Mouse (Mus musculus) cerebellum, adult 8-10 months (tissue): ENCODE results near the gene Slc6a17.

Experiments used
- DNase-seq: peaks from one replicate; pipeline ENCODE4 v3.0.0; 2022

The Slc6a17 gene

GRCm38 (mm10) chr3:107459773-107460431, 57.9 kb downstream of the Slc6a17 start:
- DNase-seq = peak; percentile 49

GRCm38 (mm10) chr3:107459196-107459772, 58.5 kb downstream of the Slc6a17 start, which contains the start of gene Kcnc4:
Kcnc4 (minus strand) TSS chr3:107459552.
- DNase-seq = peak; percentile 58

DNA sequence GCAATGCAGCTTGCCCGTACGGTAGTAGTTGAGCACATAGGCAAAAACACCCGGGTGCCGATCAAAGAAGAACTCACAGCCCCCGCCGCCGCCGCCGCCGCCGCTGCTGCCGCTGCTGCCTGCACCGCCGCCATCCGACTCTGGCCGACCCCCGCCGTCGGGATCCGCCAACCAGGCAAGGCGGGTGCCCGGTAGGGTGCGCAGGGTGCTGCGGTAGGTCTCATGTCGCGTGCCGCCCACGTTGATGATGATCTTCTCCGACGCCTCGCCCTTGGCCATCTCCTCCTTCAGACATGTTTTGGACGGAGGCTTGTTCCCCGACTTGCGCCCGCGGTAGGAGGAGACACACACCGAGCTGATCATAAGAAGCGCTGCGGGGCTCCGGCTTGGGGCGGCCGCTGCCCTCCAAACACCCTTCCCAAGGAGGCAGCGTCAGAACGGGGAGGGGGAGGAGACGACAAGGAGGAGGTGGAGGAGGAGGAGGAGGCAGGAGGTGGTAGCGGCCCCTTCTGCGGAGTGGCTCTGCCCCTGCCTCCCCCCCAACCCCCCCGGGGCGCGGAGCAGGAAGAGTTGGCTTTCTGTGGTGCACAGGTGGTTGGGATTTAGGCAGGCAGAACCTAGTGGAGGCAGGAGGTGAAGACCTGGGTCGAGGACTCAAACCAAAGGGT, 59.2 kb downstream of the Slc6a17 start:
- peak; percentile 47 for DNase-seq

GRCm38 (mm10) chr3:107458104-107458503, 59.7 kb downstream of the Slc6a17 start:
- peak; percentile 44 for DNase-seq

GRCm38 (mm10) chr3:107454280-107454679, 63.5 kb downstream of the Slc6a17 start:
- DNase-seq = no peak

- no peak for DNase-seq
Observed at GRCm38 (mm10) chr3:107446822-107447221, 71.0 kb downstream of the Slc6a17 start.

DNA sequence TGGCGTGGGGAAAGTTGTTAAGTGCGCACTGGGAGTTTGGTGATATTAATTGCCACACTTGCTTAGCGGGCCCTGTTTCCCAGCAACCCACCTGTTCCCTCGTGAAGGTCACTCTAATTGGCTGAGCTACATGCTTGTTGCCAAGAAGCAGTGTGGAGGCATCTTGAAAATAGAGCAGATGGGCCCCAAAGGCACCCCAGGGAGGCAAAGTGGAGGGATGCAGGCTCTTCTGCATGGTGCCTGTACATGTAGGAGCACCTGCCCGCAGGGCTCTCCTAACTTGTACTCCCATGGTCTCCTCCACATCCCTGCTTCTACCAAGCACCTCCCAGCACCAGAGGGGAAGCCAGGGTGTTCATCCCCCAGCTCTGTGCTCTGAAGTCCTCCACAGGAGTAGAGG, 74.0 kb downstream of the Slc6a17 start:
- DNase-seq = no peak

GRCm38 (mm10) chr3:107442191-107442590, 75.6 kb downstream of the Slc6a17 start:
- DNase-seq = no peak

DNA sequence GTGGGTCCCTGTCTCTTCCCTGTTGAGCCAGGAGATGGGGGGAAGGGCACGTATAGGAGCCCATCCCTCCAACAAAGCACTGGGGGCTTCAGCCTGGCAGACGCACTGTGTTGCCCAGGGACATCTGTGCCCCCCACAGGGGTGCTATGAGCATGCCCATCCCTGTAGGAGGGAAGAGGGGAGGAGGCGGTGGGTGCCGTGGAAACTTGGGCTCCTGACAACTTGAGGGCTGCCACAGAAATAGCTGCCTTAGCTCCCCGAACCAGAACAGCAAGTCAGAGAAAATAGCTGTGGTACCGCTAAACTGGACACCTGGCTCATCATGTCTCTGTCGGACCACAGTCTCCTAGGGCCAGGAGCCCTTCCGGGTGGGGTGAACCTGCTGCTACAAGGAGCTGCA, 76.5 kb downstream of the Slc6a17 start:
- no peak for DNase-seq

DNA sequence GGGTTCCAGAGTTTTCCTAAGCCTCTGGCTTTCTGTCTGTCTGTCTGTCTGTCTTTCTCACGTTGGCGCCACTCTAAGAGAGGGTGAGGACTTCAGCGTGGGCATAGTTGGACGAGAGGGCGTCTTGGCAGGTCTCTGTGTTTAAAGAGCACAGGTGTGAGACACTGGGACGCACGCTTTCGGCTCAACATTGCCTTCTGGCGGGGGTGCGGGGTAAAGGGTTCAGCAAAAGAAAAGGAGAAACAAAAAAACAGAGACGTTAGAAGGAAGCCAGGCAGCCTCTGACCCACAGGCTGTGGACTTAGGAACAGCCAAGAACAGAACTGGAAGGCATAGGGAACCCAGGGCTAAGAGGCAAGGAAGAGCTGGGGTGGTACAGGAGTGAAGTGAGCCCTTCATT, 78.5 kb downstream of the Slc6a17 start:
- DNase-seq = no peak

GRCm38 (mm10) chr3:107437666-107438065, 80.2 kb downstream of the Slc6a17 start:
- DNase-seq = no peak

DNA sequence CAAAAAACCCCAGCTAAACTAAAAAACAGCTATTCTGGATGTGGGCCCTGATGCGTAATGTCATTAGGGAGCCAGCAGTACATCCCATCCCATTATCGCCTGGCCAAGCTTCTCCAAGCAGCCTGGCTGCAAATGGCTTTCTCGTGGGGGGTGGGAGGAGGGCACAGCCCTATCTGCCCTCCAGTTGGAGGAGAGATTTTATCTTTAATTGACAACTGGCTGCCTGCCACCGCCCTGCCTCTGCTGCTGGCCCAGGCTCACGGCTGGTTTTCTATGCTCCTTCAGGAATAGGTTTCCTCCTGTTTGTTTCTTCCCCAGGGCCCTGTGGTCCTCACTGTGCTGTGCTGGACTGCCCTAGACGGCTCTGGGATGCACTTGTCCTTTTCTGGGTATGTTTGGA, 81.4 kb downstream of the Slc6a17 start:
- no peak for DNase-seq

DNA sequence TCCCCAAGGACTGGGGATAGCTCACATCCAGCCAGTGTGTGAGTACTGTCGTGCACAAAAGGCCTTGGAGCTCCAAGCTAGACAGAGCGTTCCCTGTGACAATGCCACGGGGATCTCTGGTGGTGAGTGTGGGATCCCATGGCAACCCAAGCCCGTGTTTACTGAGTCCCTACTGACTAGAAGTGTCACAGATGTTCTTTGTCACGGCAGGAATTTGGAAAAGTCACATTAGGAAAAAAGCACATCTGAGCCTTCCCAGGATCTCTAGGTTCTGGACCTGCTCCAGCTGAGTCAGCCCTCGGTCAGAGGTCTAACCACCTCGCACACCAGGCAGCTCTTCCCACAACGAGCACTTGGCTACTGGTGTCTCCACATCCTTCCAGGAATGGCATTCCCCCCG, 84.2 kb downstream of the Slc6a17 start:
- no peak for DNase-seq

GRCm38 (mm10) chr3:107431268-107431667, 86.5 kb downstream of the Slc6a17 start:
- no peak for DNase-seq

GRCm38 (mm10) chr3:107424258-107425041, 93.4 kb downstream of the Slc6a17 start:
- no peak for DNase-seq

DNA sequence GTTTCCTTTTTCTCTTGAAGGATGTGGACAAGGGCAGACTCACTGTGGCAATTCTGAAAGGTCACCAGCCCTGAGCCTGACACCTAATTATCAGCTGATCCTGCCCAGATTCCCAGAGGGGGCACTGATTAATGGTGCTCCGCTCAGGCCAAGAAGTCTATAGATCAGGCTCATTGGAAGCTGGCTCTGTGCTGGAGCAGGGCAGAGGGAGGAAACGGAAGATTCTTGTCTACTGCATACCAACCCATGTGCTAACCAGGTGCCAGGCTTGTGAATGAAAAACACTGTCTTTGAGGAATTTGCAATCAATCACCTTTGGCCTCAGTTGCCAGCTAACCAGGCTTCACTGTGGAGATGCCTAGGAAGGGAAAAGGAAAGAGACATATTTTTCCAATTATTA, 97.7 kb downstream of the Slc6a17 start:
- DNase-seq = no peak
